Mouse (Mus musculus) erythroblast, embryonic 14.5 days (primary cell): ENCODE measurements around the gene Jag1.

Experiments
- GATA1 ChIP-seq: IDR thresholded peaks from 2 replicates; pipeline ENCODE4 v1.6.1; 2012; ENCODE audit warnings: low read length, inconsistent platforms, mixed read lengths
- TAL1 ChIP-seq: IDR thresholded peaks from 3 replicates; pipeline ENCODE4 v1.6.1; 2012; ENCODE audit warnings: low read length, inconsistent platforms, mixed read lengths

GRCm38 (mm10) chr2:137098269-137099035 is 18.0 kb downstream of the Jag1 start:
- no peak for TF ChIP-seq GATA1
- no peak for TF ChIP-seq TAL1
